Mouse (Mus musculus) spleen, adult 2 months (tissue): ENCODE measurements around the gene Ankrd53.

ENCODE experiments used
- CTCF ChIP-seq: fragments of 200-500 bp; IDR thresholded peaks from 2 replicates; pipeline ENCODE4 v1.5.1; 2011; ENCODE audit warnings: mild to moderate bottlenecking, inconsistent platforms; ENCODE audit not compliant: insufficient read depth, insufficient read length, insufficient replicate concordance; ENCODE audit errors: extremely low read depth
- POLR2A ChIP-seq: fragments of 200-500 bp; IDR thresholded peaks from 2 replicates; pipeline ENCODE4 v1.6.1; 2011; ENCODE audit warnings: low read depth, low read length, inconsistent platforms

- TF ChIP-seq CTCF (no peak), POLR2A (no peak)
Observed at GRCm38 (mm10) chr6:83756051-83756450, 6.4 kb upstream of the Ankrd53 start.
